Mouse (Mus musculus) liver, embryonic 15.5 days (tissue): ENCODE data around the gene Ubxn2a. TPM values are rescaled to one million over a fixed set of nuclear protein-coding genes. Genes with fewer than 3 reads are reported as not detected.

Source experiments
- polyA plus RNA-seq: library from polyadenylated mRNA; unstranded; fragments of >200 nt; fragmentation: Nextera tagmentation; extraction: Ambion mirVana; gene quantifications from 2 replicates; pipeline ENCODE4 v1.2.1, GENCODE M21; 2015

Ubxn2a gene
- polyA plus RNA-seq, 1 experiment from 2014 or later, result 26.9 TPM

Other genes with a start within 250 kb of the Ubxn2a start
- 0.08 TPM in 1 of 2 replicates, not detected in the other for gene Fam228a, start 169.3 kb downstream of the Ubxn2a start, polyA plus RNA-seq
- 0.46 and 0.50 TPM in 2 replicates for gene Pfn4, start 138.7 kb downstream of the Ubxn2a start, polyA plus RNA-seq
- gene Fam228b, start 138.4 kb downstream of the Ubxn2a start, polyA plus RNA-seq, result 0.53 and 0.55 TPM in 2 replicates
- 72.0 and 89.1 TPM in 2 replicates for gene Sf3b6, start 90.2 kb downstream of the Ubxn2a start, polyA plus RNA-seq
- gene Fkbp1b, start 66.1 kb downstream of the Ubxn2a start, polyA plus RNA-seq, result 3.2 and 3.6 TPM in 2 replicates
- gene Wdcp, start 64.4 kb downstream of the Ubxn2a start, polyA plus RNA-seq, result 8.2 and 9.4 TPM in 2 replicates
- gene Mfsd2b, start 33.3 kb downstream of the Ubxn2a start, polyA plus RNA-seq, result 62.9 and 69.5 TPM in 2 replicates
- 5.0 and 6.0 TPM in 2 replicates for gene Atad2b, start 9.6 kb upstream of the Ubxn2a start, polyA plus RNA-seq